Mouse (Mus musculus): ENCODE measurements around the gene Gm21830. TPM values are rescaled to one million over a fixed set of nuclear protein-coding genes. Genes with fewer than 3 reads are reported as not detected.
"Not testable (repeated sequence)": the region's sequence is repeated elsewhere in the genome, so short reads cannot be mapped to it uniquely, and the experiment has no call there.

Gm21830 gene
- polyA plus RNA-seq, 1 experiment, result not detected

- Histone ChIP-seq H3K4me3 (ENCODE audit: insufficient read depth, low read length) (no peak overlapping the region), H3K4me1 (ENCODE audit: control insufficient read depth, insufficient read depth, low read length) (no peaks in the 10 kb centered on the region), H3K27ac (ENCODE audit: insufficient read depth, low read depth, low read length) (no peak overlapping the region)
- TF ChIP-seq POLR2A (IDR thresholded peaks at IDR 0.05; ENCODE audit: borderline replicate concordance, low read depth, low read length), result no peak
- TF ChIP-seq CTCF (IDR thresholded peaks at IDR 0.05; ENCODE audit: low read depth, low read length), result no peak
Measured at GRCm38 (mm10) chr2:67467036-67467435, 53.5 kb downstream of the Gm21830 start.

GRCm38 (mm10) chr2:67470030-67470429, 56.5 kb downstream of the Gm21830 start:
- not testable (repeated sequence) for H3K4me3 ChIP-seq (ENCODE audit: insufficient read depth, low read length); H3K27ac ChIP-seq (ENCODE audit: insufficient read depth, low read depth, low read length); H3K4me1 ChIP-seq (ENCODE audit: control insufficient read depth, insufficient read depth, low read length)

GRCm38 (mm10) chr2:67477753-67478152, 64.2 kb downstream of the Gm21830 start:
- H3K4me3 ChIP-seq (ENCODE audit: insufficient read depth, low read length), result no peak overlapping the region
- TF ChIP-seq POLR2A (IDR thresholded peaks at IDR 0.05; ENCODE audit: borderline replicate concordance, low read depth, low read length), result no peak
- TF ChIP-seq CTCF (IDR thresholded peaks at IDR 0.05; ENCODE audit: low read depth, low read length), result no peak
- H3K4me1 ChIP-seq (ENCODE audit: control insufficient read depth, insufficient read depth, low read length), result no peaks in the 10 kb centered on the region
- H3K27ac ChIP-seq (ENCODE audit: insufficient read depth, low read depth, low read length), result no peak overlapping the region

- TF ChIP-seq POLR2A (IDR thresholded peaks at IDR 0.05; ENCODE audit: borderline replicate concordance, low read depth, low read length) (no peak), CTCF (IDR thresholded peaks at IDR 0.05; ENCODE audit: low read depth, low read length) (no peak)
- Histone ChIP-seq H3K4me3 (ENCODE audit: insufficient read depth, low read length) (no peak overlapping the region), H3K4me1 (ENCODE audit: control insufficient read depth, insufficient read depth, low read length) (no peaks in the 10 kb centered on the region), H3K27ac (ENCODE audit: insufficient read depth, low read depth, low read length) (no peak overlapping the region)
Measured at GRCm38 (mm10) chr2:67481051-67481450, 67.5 kb downstream of the Gm21830 start.

Other genes with a start within 250 kb of the Gm21830 start
- not detected in 2 replicates for gene Gm26727, start 19.5 kb downstream of the Gm21830 start, polyA plus RNA-seq (2012; ENCODE audit: insufficient read depth, insufficient read length, missing spikeins)
- gene Xirp2, start 32.3 kb downstream of the Gm21830 start, polyA plus RNA-seq (2012; ENCODE audit: insufficient read depth, insufficient read length, missing spikeins), result 0.09 TPM in 1 of 2 replicates, not detected in the other
- gene B3galt1, start 152.1 kb downstream of the Gm21830 start, polyA plus RNA-seq (2012; ENCODE audit: insufficient read depth, insufficient read length, missing spikeins), result not detected in 2 replicates